Mouse (Mus musculus) intestine, embryonic 14.5 days (tissue): Measurements from ENCODE around the gene Pip5k1b. TPM values are rescaled to one million over a fixed set of nuclear protein-coding genes. Genes with fewer than 3 reads are reported as not detected.

Source experiments
- ATAC-seq: fragments of 200-750 bp; cut with Nextera tagmentation; replicated peaks from 2 replicates; pipeline ENCODE4 v1.8.0; 2017; ENCODE audit warnings: low read depth, moderate number of reproducible peaks, moderate TSS enrichment, moderate library complexity; ENCODE audit not compliant: low FRiP score, low TSS enrichment
- DNase-seq: peaks from one replicate; pipeline ENCODE4 v3.0.0-alpha.2; 2018; ENCODE audit warnings: low spot score
- H3K27ac ChIP-seq: fragments of 300-500 bp; sonication (generic); 2 replicates; pipeline ENCODE4 v1.5.1; 2014; ENCODE audit warnings: low read depth, mild to moderate bottlenecking, control low read depth
- H3K27me3 ChIP-seq: fragments of 300-500 bp; sonication (generic); replicated peaks from 2 replicates; pipeline ENCODE4 v1.6.1; 2014; ENCODE audit warnings: low read length, control low read depth; ENCODE audit not compliant: control insufficient read depth, insufficient read depth
- H3K36me3 ChIP-seq: fragments of 300-500 bp; sonication (generic); 2 replicates; pipeline ENCODE4 v1.6.1; 2014; ENCODE audit warnings: low read length, control low read depth; ENCODE audit not compliant: control insufficient read depth, insufficient read depth
- H3K4me1 ChIP-seq: fragments of 300-500 bp; sonication (generic); replicated peaks from 2 replicates; pipeline ENCODE4 v1.6.1; 2014; ENCODE audit warnings: low read length, control low read depth, mixed read lengths; ENCODE audit not compliant: control insufficient read depth, insufficient read depth
- H3K4me2 ChIP-seq: fragments of 300-500 bp; sonication (generic); 2 replicates; pipeline ENCODE4 v1.6.1; 2014; ENCODE audit warnings: low read length
- H3K4me3 ChIP-seq: fragments of 300-500 bp; sonication (generic); 2 replicates; pipeline ENCODE4 v1.5.1; 2014; ENCODE audit warnings: low read depth, low read length, control low read depth, mixed read lengths
- H3K9ac ChIP-seq: fragments of 300-500 bp; sonication (generic); 2 replicates; pipeline ENCODE4 v1.6.1; 2014; ENCODE audit warnings: mild to moderate bottlenecking, low read length
- H3K9me3 ChIP-seq: fragments of 300-500 bp; sonication (generic); 2 replicates; pipeline ENCODE4 v1.6.1; 2016; ENCODE audit warnings: low read length, control low read depth; ENCODE audit not compliant: control insufficient read depth
- WGBS: fragments of 180-500 bp; shearing (Covaris S2); extraction: QIAGEN DNeasy Blood & Tissue Kit; methylation state at CpG from one replicate; pipeline ENCODE4 v1.1.7; 2014; 5-methylcytosine and 5-hydroxymethylcytosine counted together
- polyA plus RNA-seq: library from polyadenylated mRNA; unstranded; fragments of >200 nt; fragmentation: Nextera tagmentation; extraction: Ambion mirVana; gene quantifications from 2 replicates; pipeline ENCODE4 v1.2.1, GENCODE M21; 2014

Gene Pip5k1b
- polyA plus RNA-seq, 1 experiment from 2014 or later = 12.4 TPM

GRCm38 (mm10) chr19:24476929-24477882 is 78.5 kb downstream of the Pip5k1b start, which contains the start of gene Fam122a:
Fam122a (minus strand) TSS chr19:24477356.
- ATAC-seq (peak; percentile 95), DNase-seq (peak; percentile 94)
- under 1% methylated on average over 90 of the region's 92 CpGs for WGBS
- Histone ChIP-seq H3K4me2 (peak within 1 kb of the TSS; percentile 80), H3K9me3 (no peaks in the 10 kb centered on the region), H3K27me3 (no peaks in the 10 kb centered on the region), H3K27ac (peak within 1 kb of the TSS; percentile 82), H3K36me3 (0 out of 2 replicates have a peak, but pooled peaks cover 3% of the 10 kb centered on the region), H3K9ac (peak within 1 kb of the TSS; percentile 74), H3K4me3 (peak within 1 kb of the TSS; percentile 62), H3K4me1 (peaks cover 17% of the 10 kb centered on the region; the same call in 1 of the 2 replicates)

GRCm38 (mm10) chr19:24476461-24476860 is 79.2 kb downstream of the Pip5k1b start:
- Histone ChIP-seq H3K36me3 (0 out of 2 replicates have a peak, but pooled peaks cover 3% of the 10 kb centered on the region), H3K4me3 (peak overlapping the region; percentile 62), H3K9me3 (no peaks in the 10 kb centered on the region), H3K27ac (peak overlapping the region; percentile 82; the same call in 1 of the 2 replicates), H3K27me3 (no peaks in the 10 kb centered on the region), H3K4me1 (peaks cover 17% of the 10 kb centered on the region; the same call in 1 of the 2 replicates), H3K9ac (peak overlapping the region; percentile 74), H3K4me2 (peak overlapping the region; percentile 80)
- ATAC-seq = no peak
- WGBS = under 1% methylated on average over 11 of the region's 11 CpGs
- no peak for DNase-seq

GRCm38 (mm10) chr19:24475281-24475680 is 80.4 kb downstream of the Pip5k1b start:
- H3K4me3 ChIP-seq = no peak overlapping the region
- WGBS = 73% methylated on average over 6 of the region's 6 CpGs
- H3K27me3 ChIP-seq = no peaks in the 10 kb centered on the region
- ATAC-seq (no peak), DNase-seq (no peak)
- H3K36me3 ChIP-seq = 0 out of 2 replicates have a peak, but pooled peaks cover 3% of the 10 kb centered on the region
- H3K9ac ChIP-seq = no peak overlapping the region
- no peaks in the 10 kb centered on the region for H3K9me3 ChIP-seq
- H3K4me2 ChIP-seq = peak overlapping the region; percentile 80; the same call in 1 of the 2 replicates
- H3K4me1 ChIP-seq = peaks cover 17% of the 10 kb centered on the region; the same call in 1 of the 2 replicates
- no peak overlapping the region for H3K27ac ChIP-seq

GRCm38 (mm10) chr19:24472512-24472911 is 83.2 kb downstream of the Pip5k1b start:
- DNase-seq (no peak), ATAC-seq (no peak)
- 0 out of 2 replicates have a peak, but pooled peaks cover 3% of the 10 kb centered on the region for H3K36me3 ChIP-seq
- peaks cover 13% of the 10 kb centered on the region; the same call in 1 of the 2 replicates for H3K4me1 ChIP-seq
- no peaks in the 10 kb centered on the region for H3K9me3 ChIP-seq
- no peak overlapping the region for H3K9ac ChIP-seq
- H3K4me2 ChIP-seq = no peak overlapping the region
- no peak overlapping the region for H3K27ac ChIP-seq
- no peaks in the 10 kb centered on the region for H3K27me3 ChIP-seq
- no peak overlapping the region for H3K4me3 ChIP-seq
- WGBS = 92% methylated on average over 5 of the region's 5 CpGs

GRCm38 (mm10) chr19:24471538-24471937 is 84.1 kb downstream of the Pip5k1b start:
- Histone ChIP-seq H3K9ac (no peak overlapping the region), H3K4me3 (no peak overlapping the region), H3K36me3 (0 out of 2 replicates have a peak, but pooled peaks cover 3% of the 10 kb centered on the region), H3K9me3 (no peaks in the 10 kb centered on the region), H3K27me3 (no peaks in the 10 kb centered on the region), H3K4me2 (no peak overlapping the region), H3K27ac (no peak overlapping the region), H3K4me1 (peaks cover 13% of the 10 kb centered on the region; the same call in 1 of the 2 replicates)
- WGBS = 91% methylated on average over 6 of the region's 6 CpGs
- DNase-seq (no peak), ATAC-seq (no peak)

GRCm38 (mm10) chr19:24469216-24469615 is 86.5 kb downstream of the Pip5k1b start:
- H3K4me3 ChIP-seq = no peak overlapping the region
- H3K4me1 ChIP-seq = no peaks in the 10 kb centered on the region
- H3K4me2 ChIP-seq = no peak overlapping the region
- DNase-seq (no peak), ATAC-seq (no peak)
- WGBS = 54% methylated on average over 4 of the region's 4 CpGs
- no peaks in the 10 kb centered on the region for H3K9me3 ChIP-seq
- no peaks in the 10 kb centered on the region for H3K27me3 ChIP-seq
- H3K27ac ChIP-seq = no peak overlapping the region
- H3K9ac ChIP-seq = no peak overlapping the region
- H3K36me3 ChIP-seq = no peaks in the 10 kb centered on the region

DNA sequence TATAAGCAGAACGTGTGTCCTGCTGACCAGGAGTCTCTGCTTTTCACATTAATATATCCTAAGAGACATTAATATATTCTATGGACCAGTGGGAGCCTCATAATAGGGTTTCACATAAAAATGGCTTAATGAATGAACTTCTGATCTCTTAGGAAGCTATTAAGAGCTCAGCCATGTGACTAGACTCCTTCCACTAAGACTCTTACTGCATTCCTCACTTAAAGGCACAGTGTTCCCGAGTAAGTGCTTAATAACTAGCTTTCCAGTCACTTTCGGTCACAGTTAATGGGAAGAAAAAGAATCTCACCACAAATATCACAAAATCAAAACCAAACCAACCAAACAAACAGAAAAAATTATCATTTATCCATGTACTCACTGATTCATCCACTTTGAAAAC is 87.1 kb downstream of the Pip5k1b start:
- Histone ChIP-seq H3K4me2 (no peak overlapping the region), H3K9me3 (no peaks in the 10 kb centered on the region), H3K4me3 (no peak overlapping the region), H3K27ac (no peak overlapping the region), H3K27me3 (no peaks in the 10 kb centered on the region), H3K4me1 (no peaks in the 10 kb centered on the region), H3K36me3 (no peaks in the 10 kb centered on the region), H3K9ac (no peak overlapping the region)
- DNase-seq (no peak), ATAC-seq (no peak)
- 69% methylated on average over 3 of the region's 3 CpGs for WGBS

- no peak overlapping the region for H3K4me3 ChIP-seq
- H3K27ac ChIP-seq = no peak overlapping the region
- H3K27me3 ChIP-seq = no peaks in the 10 kb centered on the region
- no peaks in the 10 kb centered on the region for H3K36me3 ChIP-seq
- 96% methylated on average over 3 of the region's 3 CpGs for WGBS
- H3K9me3 ChIP-seq = no peaks in the 10 kb centered on the region
- no peak overlapping the region for H3K9ac ChIP-seq
- DNase-seq = no peak
- no peak for ATAC-seq
- H3K4me2 ChIP-seq = no peak overlapping the region
- no peaks in the 10 kb centered on the region for H3K4me1 ChIP-seq
These were observed 92.7 kb downstream of the Pip5k1b start for GRCm38 (mm10) chr19:24463011-24463410.
